Mouse (Mus musculus) urinary bladder, postnatal 14 days (tissue): Measurements from ENCODE around the gene Inpp4b.

Experiments
- DNase-seq: peaks from one replicate; pipeline ENCODE4 v3.0.0; 2021; ENCODE audit warnings: low spot score

The Inpp4b gene

DNA sequence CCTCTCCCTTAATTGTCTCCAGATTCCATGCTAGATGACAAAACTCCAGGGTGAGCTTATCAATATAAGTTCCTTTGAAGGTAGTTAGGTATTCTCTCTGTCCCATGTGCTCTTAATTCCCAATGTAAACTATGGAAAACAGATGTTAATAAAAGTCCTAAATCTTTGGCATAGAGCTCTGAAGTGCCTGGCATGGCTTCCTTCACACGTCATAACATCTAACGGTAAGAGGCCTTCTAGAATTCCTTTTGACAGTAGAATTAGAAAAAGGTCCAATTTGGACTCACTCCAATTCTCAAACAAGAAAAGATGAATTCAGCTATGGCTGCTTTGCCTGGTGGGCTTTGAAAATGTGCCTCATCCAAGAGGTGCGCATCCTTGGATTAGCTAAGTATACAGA, 236.6 kb downstream of the Inpp4b start:
- no peak for DNase-seq

GRCm38 (mm10) chr8:81581817-81582437, 239.6 kb downstream of the Inpp4b start:
- DNase-seq, result no peak

DNA sequence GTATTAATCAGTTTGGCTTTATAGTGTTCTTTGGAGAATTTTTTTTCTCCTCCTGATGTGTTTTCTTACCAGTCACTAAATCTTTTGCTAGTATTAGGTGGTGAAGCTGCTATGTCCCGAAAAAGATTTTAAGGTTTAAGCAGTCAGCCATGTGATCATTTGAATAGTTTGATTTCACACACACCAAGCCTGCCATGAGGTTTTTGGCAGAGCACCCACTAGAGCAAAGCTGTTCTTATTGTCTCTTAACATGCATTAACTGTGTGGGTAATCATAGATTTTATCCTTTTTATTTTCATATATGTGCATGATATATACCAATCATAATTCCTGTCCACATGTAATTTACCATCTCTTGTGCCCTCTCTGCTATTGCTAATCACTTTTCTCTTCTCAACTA, 240.6 kb downstream of the Inpp4b start:
- no peak for DNase-seq

- no peak for DNase-seq
These were observed 244.4 kb downstream of the Inpp4b start for GRCm38 (mm10) chr8:81586783-81587182.

DNA sequence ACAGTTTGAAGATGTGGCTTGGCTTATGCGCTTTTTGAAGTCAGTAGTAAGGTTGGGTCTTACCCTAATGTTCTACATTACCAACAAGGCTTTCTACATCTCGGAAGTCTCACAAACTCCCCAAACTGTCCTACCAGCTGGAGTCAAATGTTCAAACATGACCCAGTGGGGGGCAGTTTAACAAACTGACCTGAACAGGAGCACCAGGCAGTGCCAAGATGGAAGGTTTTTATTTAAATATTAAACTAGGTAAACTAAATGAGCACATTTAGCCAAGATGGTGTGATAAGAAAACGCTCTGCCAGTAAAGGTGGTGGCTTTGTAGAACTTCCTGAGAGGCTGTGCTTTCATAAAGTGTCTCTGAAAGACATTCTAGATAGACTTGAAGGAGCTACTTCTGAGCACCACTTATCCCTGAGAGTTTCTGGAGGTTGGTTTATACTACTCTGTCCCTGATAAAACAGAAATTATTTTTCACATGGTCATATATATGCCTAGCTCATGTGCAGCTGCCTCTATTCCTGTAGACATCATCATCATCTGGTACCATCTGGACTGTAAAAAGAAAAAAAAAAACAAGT, 251.9 kb downstream of the Inpp4b start:
- DNase-seq, result no peak

DNA sequence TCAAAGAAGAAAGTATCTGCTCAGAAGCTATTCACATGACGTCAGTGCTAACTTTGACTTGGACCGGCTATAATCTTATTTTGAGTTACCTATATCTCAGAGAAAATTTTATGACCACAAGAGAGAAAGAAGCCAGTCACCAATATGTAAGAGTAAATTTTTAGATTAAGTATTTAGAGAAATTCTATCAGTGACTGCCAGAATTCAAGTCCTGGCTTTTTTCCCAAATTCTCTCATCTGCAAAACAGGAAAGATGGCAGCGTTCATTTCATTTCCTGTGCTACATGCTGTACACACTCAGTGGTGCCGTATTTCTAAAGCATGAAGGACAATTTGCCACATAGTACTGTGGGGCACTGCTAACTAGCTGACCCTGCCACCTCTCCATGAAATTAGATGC, 256.9 kb downstream of the Inpp4b start:
- DNase-seq, result no peak

- DNase-seq, result no peak
These were observed 258.8 kb downstream of the Inpp4b start for GRCm38 (mm10) chr8:81601136-81601535.

- no peak for DNase-seq
These were observed 265.7 kb downstream of the Inpp4b start for GRCm38 (mm10) chr8:81608082-81608481.

- no peak for DNase-seq
These were observed 266.7 kb downstream of the Inpp4b start for GRCm38 (mm10) chr8:81609064-81609463.

DNA sequence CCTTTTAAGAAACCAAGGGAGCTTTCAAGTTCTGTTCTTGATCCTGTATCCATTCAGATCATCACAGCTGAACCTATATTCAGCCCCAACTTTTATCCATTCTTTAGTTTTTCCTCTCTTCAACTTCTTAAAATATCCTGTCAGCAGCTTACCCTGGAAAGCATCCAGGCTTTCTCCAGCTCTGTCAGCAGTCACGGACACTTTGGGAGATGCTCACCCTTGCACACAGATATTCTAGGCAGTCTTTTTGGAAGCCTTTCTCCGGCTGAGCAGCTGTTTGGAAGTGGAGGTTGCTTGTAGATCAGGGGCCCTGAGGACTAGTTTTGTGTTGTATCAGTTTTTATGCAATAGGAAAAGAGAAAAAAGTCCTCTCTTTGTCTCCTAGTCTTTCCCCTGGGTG, 270.3 kb downstream of the Inpp4b start:
- DNase-seq, result no peak

DNA sequence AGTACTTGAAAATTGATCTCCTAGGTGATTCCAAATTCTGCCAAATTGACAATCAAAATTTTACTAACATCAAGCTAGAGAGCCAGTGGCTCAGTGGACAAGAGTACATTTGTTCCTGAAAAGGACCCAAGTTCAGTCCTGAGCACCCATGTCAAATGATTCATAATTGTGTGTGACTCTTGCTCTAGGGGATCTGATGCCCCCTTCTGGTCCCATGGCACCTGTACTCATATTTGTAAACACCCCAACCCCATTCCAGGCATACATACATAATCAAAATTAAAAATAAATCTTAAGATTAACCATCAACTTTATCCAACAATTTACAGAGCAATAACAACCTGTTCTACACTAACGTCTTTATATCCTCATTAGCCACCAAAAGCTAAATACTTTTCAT, 271.8 kb downstream of the Inpp4b start:
- no peak for DNase-seq

DNA sequence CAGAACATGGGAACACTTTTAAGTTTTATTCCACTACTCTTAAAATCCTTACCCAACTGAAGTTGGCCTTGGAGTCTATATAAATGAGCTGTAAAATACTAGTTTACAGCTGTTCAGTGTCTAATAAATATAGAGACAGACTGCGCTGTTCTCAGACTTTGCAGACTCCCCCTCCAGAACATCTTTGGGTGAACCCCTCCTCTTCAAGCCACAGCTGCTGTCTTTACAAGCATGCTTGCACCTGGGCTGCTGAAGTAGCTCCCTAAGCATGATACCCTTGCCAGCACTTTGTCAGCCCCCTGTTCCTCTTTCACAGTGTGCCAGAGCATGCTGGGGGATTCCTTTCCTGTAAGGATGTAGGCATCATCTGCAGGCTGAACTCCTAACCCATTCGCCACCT, 272.2 kb downstream of the Inpp4b start:
- DNase-seq, result no peak

DNA sequence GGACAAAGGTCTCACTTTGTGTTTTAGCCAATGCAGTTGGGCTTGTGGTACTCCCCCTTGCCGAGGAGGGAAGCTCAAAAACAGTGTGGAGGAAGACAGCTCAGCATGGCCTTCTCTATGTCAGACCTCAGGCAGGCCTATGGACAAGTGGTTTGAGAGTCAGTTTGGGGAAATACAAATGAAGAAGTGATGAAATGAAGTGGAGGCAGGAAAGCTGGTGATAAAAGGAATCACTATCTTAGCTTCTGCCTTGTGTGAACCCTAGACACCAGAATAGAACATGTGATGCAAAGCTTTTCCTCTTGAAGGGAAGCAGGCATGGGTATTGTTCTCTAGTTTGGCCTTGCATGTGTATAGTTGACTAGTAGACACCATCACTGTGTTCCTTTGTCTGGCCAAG, 273.2 kb downstream of the Inpp4b start:
- no peak for DNase-seq

GRCm38 (mm10) chr8:81618918-81619317, 276.6 kb downstream of the Inpp4b start:
- no peak for DNase-seq

GRCm38 (mm10) chr8:81635015-81635414, 292.7 kb downstream of the Inpp4b start:
- no peak for DNase-seq

- no peak for DNase-seq
These were observed 293.7 kb downstream of the Inpp4b start for GRCm38 (mm10) chr8:81635912-81636583.

DNA sequence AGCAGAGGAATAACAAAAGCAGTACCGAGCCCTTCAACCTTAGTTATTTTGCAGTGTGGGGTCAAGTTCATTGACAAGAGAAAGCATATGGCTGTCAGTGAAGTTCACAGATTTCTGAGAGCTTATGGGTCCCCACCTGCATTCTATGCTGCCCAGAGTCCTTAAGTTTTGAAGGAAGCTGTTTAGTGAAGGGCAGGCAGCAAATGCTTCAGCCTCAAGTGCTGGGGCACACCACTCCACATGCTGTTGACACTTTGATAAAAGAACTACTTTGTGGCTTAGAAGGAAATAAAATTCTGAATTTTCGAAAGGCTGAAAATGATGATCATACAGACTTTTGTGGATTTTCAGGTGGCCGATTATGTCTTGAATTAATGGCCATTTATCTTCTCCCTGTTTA, 296.1 kb downstream of the Inpp4b start:
- DNase-seq, result no peak

DNA sequence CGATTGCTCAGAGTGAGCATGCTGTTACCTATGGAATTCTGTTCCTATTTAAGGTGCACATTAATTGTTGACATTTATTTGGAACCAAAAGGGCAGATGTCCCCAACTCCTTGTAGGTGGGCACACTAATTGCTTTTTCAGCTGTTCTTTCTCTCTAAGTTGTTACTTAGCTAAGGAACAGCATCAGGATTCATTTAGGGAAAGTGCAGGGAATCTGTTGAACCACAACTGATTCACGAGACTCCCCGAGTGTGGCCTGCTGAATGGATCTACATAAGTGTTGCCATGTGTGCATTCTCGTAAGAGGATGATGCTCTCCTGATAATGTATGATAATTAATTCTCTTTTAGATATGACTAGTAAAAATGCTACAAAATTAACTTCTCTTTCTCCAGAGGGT, 297.5 kb downstream of the Inpp4b start:
- DNase-seq, result no peak

DNA sequence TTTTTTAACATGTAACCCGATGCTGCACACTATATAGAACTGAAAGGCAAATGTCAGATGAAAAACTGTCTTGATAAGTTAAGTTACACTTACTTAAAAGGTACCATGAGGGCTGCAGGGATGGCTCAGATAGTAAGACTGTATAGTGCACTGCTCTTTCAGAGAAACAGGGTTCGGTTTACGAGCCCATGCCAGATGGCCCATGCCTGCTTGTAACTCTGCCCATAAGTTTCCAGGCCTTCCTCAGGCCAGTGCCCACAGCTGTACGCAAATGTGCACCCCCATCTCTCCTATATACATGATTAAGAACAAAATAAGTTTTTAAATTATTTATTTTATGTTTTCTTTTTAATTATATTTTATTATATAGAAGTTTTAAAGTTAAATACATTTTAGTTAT, 300.7 kb downstream of the Inpp4b start:
- DNase-seq, result no peak

- DNase-seq, result no peak
These were observed 349.8 kb downstream of the Inpp4b start for GRCm38 (mm10) chr8:81692167-81692566.

GRCm38 (mm10) chr8:81694893-81695292, 352.5 kb downstream of the Inpp4b start:
- no peak for DNase-seq

- DNase-seq, result no peak
These were observed 359.7 kb downstream of the Inpp4b start for GRCm38 (mm10) chr8:81702038-81702437.

GRCm38 (mm10) chr8:81703571-81704365, 361.4 kb downstream of the Inpp4b start:
- DNase-seq, result no peak
